Mouse (Mus musculus): ENCODE measurements at regions not wholly inside any gene's neighbourhood (a gene's known extent, or its start where the extent isn't known, plus 50 kb on each side); places are given as distances from the start of the nearest gene placed in this dataset.
A peak's percentile ranks its signal among the peaks of the same experiment; 100 is the strongest.

DNA sequence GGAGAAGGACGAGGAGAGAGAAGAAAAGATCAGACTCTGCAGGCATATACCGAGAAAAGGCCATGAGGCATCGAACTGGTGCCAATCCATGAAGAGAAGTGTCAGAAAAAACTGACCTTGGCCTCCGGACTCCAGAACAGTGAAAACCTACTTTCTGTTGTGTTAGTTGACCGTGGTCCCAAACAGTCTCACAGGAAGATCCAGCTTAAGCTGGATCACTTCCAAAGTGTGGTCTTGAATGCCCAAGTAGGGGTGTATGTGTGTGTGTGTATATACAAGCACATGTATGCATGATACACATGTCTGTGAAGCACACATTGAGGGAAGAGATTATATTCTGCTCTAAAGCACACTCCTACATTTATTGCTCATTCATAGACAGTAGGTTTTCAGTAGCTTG is 93.3 kb upstream of the Ankrd55 start:
- Histone ChIP-seq H3K27ac (ENCODE audit: insufficient read depth, low read length) (no peak overlapping the region), H3K4me1 (ENCODE audit: control insufficient read depth, insufficient read depth, low read length) (no peaks in the 10 kb centered on the region), H3K9ac (ENCODE audit: low read depth, poor library complexity, severe bottlenecking) (no peak overlapping the region), H3K9me3 (replicated peaks; ENCODE audit: control insufficient read depth, insufficient read depth, low read length, poor library complexity, severe bottlenecking) (no peaks in the 10 kb centered on the region; the same call in 1 of the 2 replicates), H3K27me3 (ENCODE audit: control insufficient read depth, insufficient read depth, low read length, poor library complexity, severe bottlenecking) (no peaks in the 10 kb centered on the region), H3K4me3 (ENCODE audit: low read depth, low read length) (no peak overlapping the region), H3K36me3 (ENCODE audit: control insufficient read depth, insufficient read depth, low read length, poor library complexity, severe bottlenecking) (no peaks in the 10 kb centered on the region)
- no peak for TF ChIP-seq EP300 (IDR thresholded peaks at IDR 0.05; ENCODE audit: insufficient read depth, low read depth, low read length)
- TF ChIP-seq CTCF (IDR thresholded peaks at IDR 0.05; ENCODE audit: low read depth, low read length), result no peak
- no peak for TF ChIP-seq POLR2A (IDR thresholded peaks at IDR 0.05; ENCODE audit: insufficient read depth, low read length)

GRCm38 (mm10) chr13:112196789-112197188 is 91.5 kb upstream of the Ankrd55 start:
- H3K9ac ChIP-seq (ENCODE audit: low read depth, poor library complexity, severe bottlenecking), result no peak overlapping the region
- no peak overlapping the region for H3K4me3 ChIP-seq (ENCODE audit: low read depth, low read length)
- H3K9me3 ChIP-seq (replicated peaks; ENCODE audit: control insufficient read depth, insufficient read depth, low read length, poor library complexity, severe bottlenecking), result no peaks in the 10 kb centered on the region; the same call in 1 of the 2 replicates
- no peaks in the 10 kb centered on the region; the same call in 1 of the 2 replicates for H3K27me3 ChIP-seq (ENCODE audit: control insufficient read depth, insufficient read depth, low read length, poor library complexity, severe bottlenecking)
- TF ChIP-seq POLR2A (IDR thresholded peaks at IDR 0.05; ENCODE audit: insufficient read depth, low read length) (no peak), CTCF (IDR thresholded peaks at IDR 0.05; ENCODE audit: low read depth, low read length) (peak; percentile 35)
- H3K4me1 ChIP-seq (ENCODE audit: control insufficient read depth, insufficient read depth, low read length), result no peaks in the 10 kb centered on the region
- no peak overlapping the region for H3K27ac ChIP-seq (ENCODE audit: insufficient read depth, low read length)
- no peaks in the 10 kb centered on the region for H3K36me3 ChIP-seq (ENCODE audit: control insufficient read depth, insufficient read depth, low read length, poor library complexity, severe bottlenecking)

DNA sequence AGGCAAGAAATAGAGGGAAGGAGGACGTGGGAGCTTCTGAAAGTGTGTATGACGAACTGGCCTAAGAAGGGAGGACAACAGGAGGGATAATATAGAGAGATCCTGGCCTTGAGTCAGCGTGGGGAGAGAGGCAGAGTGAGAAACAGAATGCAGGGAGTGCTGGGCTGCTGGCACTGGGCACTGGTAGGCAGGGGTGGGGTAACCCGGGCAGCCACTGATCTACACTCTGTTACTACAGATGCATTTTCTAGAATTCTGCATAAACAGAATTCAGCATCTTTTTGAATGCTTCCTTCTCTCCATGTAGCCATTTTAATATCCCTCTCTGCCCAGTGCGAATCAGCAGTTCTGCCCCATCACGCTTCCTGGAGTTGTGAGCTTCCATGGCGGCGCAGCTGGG is 84.5 kb upstream of the Ankrd55 start:
- no peak overlapping the region for H3K27ac ChIP-seq (ENCODE audit: insufficient read depth, low read length)

GRCm38 (mm10) chr13:112204204-112204603 is 84.0 kb upstream of the Ankrd55 start:
- no peak for TF ChIP-seq EP300 (IDR thresholded peaks at IDR 0.05; ENCODE audit: insufficient read depth, low read depth, low read length)
- TF ChIP-seq CTCF (IDR thresholded peaks at IDR 0.05; ENCODE audit: low read depth, low read length), result no peak
- no peak for TF ChIP-seq POLR2A (IDR thresholded peaks at IDR 0.05; ENCODE audit: insufficient read depth, low read length)
- H3K9ac ChIP-seq (ENCODE audit: low read depth, poor library complexity, severe bottlenecking), result no peak overlapping the region
- H3K4me1 ChIP-seq (ENCODE audit: control insufficient read depth, insufficient read depth, low read length), result no peaks in the 10 kb centered on the region
- no peaks in the 10 kb centered on the region for H3K9me3 ChIP-seq (replicated peaks; ENCODE audit: control insufficient read depth, insufficient read depth, low read length, poor library complexity, severe bottlenecking)
- H3K27me3 ChIP-seq (ENCODE audit: control insufficient read depth, insufficient read depth, low read length, poor library complexity, severe bottlenecking), result no peaks in the 10 kb centered on the region; the same call in 1 of the 2 replicates
- H3K27ac ChIP-seq (ENCODE audit: insufficient read depth, low read length), result no peak overlapping the region
- no peaks in the 10 kb centered on the region for H3K36me3 ChIP-seq (ENCODE audit: control insufficient read depth, insufficient read depth, low read length, poor library complexity, severe bottlenecking)
- no peak overlapping the region for H3K4me3 ChIP-seq (ENCODE audit: low read depth, low read length)

More for the DNA sequence above, 84.5 kb upstream of the Ankrd55 start:
- Histone ChIP-seq H3K9me3 (replicated peaks; ENCODE audit: control insufficient read depth, insufficient read depth, low read length, poor library complexity, severe bottlenecking) (no peaks in the 10 kb centered on the region), H3K9ac (ENCODE audit: low read depth, poor library complexity, severe bottlenecking) (no peak overlapping the region), H3K27me3 (ENCODE audit: control insufficient read depth, insufficient read depth, low read length, poor library complexity, severe bottlenecking) (no peaks in the 10 kb centered on the region; the same call in 1 of the 2 replicates), H3K4me1 (ENCODE audit: control insufficient read depth, insufficient read depth, low read length) (no peaks in the 10 kb centered on the region), H3K36me3 (ENCODE audit: control insufficient read depth, insufficient read depth, low read length, poor library complexity, severe bottlenecking) (no peaks in the 10 kb centered on the region), H3K4me3 (ENCODE audit: low read depth, low read length) (no peak overlapping the region)
- TF ChIP-seq CTCF (IDR thresholded peaks at IDR 0.05; ENCODE audit: low read depth, low read length), result no peak
- no peak for TF ChIP-seq POLR2A (IDR thresholded peaks at IDR 0.05; ENCODE audit: insufficient read depth, low read length)
- no peak for TF ChIP-seq EP300 (IDR thresholded peaks at IDR 0.05; ENCODE audit: insufficient read depth, low read depth, low read length)

- Histone ChIP-seq H3K9ac (ENCODE audit: low read depth, poor library complexity, severe bottlenecking) (no peak overlapping the region), H3K9me3 (replicated peaks; ENCODE audit: control insufficient read depth, insufficient read depth, low read length, poor library complexity, severe bottlenecking) (no peaks in the 10 kb centered on the region), H3K36me3 (ENCODE audit: control insufficient read depth, insufficient read depth, low read length, poor library complexity, severe bottlenecking) (no peaks in the 10 kb centered on the region), H3K27me3 (ENCODE audit: control insufficient read depth, insufficient read depth, low read length, poor library complexity, severe bottlenecking) (no peaks in the 10 kb centered on the region; the same call in 1 of the 2 replicates), H3K4me1 (ENCODE audit: control insufficient read depth, insufficient read depth, low read length) (no peaks in the 10 kb centered on the region), H3K4me3 (ENCODE audit: low read depth, low read length) (no peak overlapping the region), H3K27ac (ENCODE audit: insufficient read depth, low read length) (no peak overlapping the region)
- TF ChIP-seq EP300 (IDR thresholded peaks at IDR 0.05; ENCODE audit: insufficient read depth, low read depth, low read length), result no peak
- TF ChIP-seq POLR2A (IDR thresholded peaks at IDR 0.05; ENCODE audit: insufficient read depth, low read length), result no peak
- no peak for TF ChIP-seq CTCF (IDR thresholded peaks at IDR 0.05; ENCODE audit: low read depth, low read length)
These were observed 83.4 kb upstream of the Ankrd55 start for GRCm38 (mm10) chr13:112204813-112205212.

DNA sequence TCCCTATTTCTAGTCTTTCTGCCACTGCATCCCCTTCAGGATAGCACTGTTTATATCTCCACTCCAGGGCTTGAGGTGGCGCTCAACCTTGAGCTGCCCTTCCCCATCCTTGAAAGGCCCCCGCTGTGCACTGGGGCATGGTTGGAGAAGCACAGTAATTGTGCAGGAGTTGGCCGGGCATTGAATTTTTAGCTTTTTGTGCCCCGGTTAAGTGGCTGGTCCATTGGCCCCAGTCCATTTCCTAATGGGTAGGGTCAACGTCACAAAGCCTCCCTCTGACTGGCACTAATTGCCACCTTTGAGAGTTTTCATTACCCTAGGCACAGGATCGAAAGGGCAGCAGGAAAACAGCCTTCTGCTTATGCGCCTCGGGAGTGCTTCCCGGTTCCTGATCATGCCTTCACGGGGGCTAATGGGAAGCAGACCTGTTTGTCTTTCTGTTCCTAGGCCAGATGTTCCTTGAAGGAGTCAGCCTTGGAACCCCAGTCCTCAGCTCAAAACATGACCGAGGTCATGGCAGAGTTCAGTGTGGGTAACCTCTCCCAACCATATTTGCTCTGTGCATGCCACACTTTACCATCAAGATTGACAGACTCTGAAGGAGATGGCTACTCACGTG is 80.5 kb upstream of the Ankrd55 start:
- Histone ChIP-seq H3K9me3 (replicated peaks; ENCODE audit: control insufficient read depth, insufficient read depth, low read length, poor library complexity, severe bottlenecking) (no peaks in the 10 kb centered on the region; the same call in 1 of the 2 replicates), H3K27ac (ENCODE audit: insufficient read depth, low read length) (no peak overlapping the region), H3K4me3 (ENCODE audit: low read depth, low read length) (no peak overlapping the region), H3K9ac (ENCODE audit: low read depth, poor library complexity, severe bottlenecking) (no peak overlapping the region), H3K4me1 (ENCODE audit: control insufficient read depth, insufficient read depth, low read length) (no peaks in the 10 kb centered on the region), H3K36me3 (ENCODE audit: control insufficient read depth, insufficient read depth, low read length, poor library complexity, severe bottlenecking) (no peaks in the 10 kb centered on the region), H3K27me3 (ENCODE audit: control insufficient read depth, insufficient read depth, low read length, poor library complexity, severe bottlenecking) (no peaks in the 10 kb centered on the region)
- TF ChIP-seq EP300 (IDR thresholded peaks at IDR 0.05; ENCODE audit: insufficient read depth, low read depth, low read length), result no peak
- TF ChIP-seq CTCF (IDR thresholded peaks at IDR 0.05; ENCODE audit: low read depth, low read length), result no peak
- no peak for TF ChIP-seq POLR2A (IDR thresholded peaks at IDR 0.05; ENCODE audit: insufficient read depth, low read length)

Measured in ES-Bruce4 (cell line).